Mouse (Mus musculus): ENCODE data around the gene Spo11.

DNA sequence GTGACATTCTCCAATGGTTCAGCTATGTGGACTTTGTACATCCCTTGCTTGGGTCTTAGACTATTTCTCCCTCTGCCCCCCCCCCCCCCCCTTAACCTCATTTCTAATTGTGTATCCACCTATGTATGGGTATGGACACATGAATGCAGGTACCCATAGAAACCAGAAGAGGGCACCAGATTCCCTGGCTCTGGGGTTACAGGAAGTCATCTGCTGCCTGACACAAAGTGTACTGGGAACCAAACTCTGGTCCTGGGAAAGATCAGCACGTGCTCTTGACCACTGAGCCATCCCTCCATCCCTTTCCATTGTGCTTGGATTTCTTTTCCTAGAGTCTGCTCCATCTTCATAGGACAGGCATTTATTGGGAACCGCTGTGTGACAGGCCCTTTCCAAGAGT, 25.5 kb upstream of the Spo11 start:
- TF ChIP-seq POLR2A (IDR thresholded peaks at IDR 0.05; ENCODE audit: insufficient read depth, low read length) (no peak), CTCF (IDR thresholded peaks at IDR 0.05; ENCODE audit: low read depth, low read length) (peak; percentile 8)

Data from ES-Bruce4 (cell line).